Mouse (Mus musculus): ENCODE data around the gene Kmt5c. TPM values are rescaled to one million over a fixed set of nuclear protein-coding genes. Genes with fewer than 3 reads are reported as not detected.

Kmt5c gene
- total and polyA plus RNA-seq, 2 experiments from 2014 or later: 30.7 to 39.5 TPM

DNA sequence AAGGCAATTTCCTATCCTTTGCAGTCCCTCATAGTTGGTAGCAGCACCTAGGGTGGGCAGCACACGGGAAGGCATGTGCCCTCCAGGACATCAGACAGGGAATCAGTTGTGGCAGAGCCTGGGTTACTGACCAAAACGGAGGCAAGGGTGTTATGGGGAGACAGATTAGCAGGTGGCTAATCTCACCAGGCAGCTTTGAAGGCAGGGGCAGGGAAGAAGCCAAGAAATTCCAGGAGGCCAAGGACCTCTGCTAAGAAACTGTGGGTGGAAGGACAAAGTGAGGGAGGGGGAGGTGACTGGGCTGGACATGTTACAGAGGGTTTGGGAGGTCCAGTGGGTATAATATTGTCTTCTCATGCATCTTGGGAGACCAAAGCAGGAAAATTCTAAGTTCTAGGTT lies 3.4 kb downstream of the Kmt5c start:
- H3K9me3 ChIP-seq (ENCODE audit: low read length): no peaks in the 10 kb centered on the region
- no peak overlapping the region for H3K27ac ChIP-seq
- ATAC-seq (no peak), DNase-seq (ENCODE audit: low spot score) (no peak)
- H3K4me3 ChIP-seq (ENCODE audit: low read length): no peak overlapping the region
- H3K4me2 ChIP-seq (ENCODE audit: low read depth, low read length): no peak overlapping the region
- TF ChIP-seq CTCF (IDR thresholded peaks at IDR 0.05; ENCODE audit: low read depth): no peak
- H3K9ac ChIP-seq (replicated peaks; ENCODE audit: low read length): no peak overlapping the region
- peaks cover 22% of the 10 kb centered on the region for H3K4me1 ChIP-seq (ENCODE audit: insufficient read depth, low read length)
- 72% methylated on average over 2 of the region's 2 CpGs for WGBS
- no peaks in the 10 kb centered on the region for H3K27me3 ChIP-seq (ENCODE audit: insufficient read depth, low read length)
- no peaks in the 10 kb centered on the region for H3K36me3 ChIP-seq (ENCODE audit: insufficient read depth, low read length)

DNA sequence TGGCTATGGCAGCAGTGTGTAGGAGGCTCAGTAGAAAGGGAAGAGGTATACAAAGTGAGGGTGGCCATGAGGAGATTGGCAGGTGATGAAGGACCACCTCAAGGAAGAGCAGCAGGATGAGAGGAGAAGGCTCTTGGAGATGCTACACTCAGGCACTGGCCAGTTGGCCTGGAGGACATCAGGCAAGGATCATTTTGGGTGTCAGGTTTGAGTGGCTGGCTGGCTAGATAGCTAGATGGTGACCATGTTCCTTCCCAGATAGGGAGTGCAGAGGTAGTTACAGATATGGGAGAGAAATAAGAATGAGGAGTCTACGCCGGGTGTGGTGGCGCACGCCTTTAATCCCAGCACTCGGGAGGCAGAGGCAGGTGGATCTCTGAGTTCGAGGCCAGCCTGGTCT lies 5.0 kb downstream of the Kmt5c start:
- no peak overlapping the region for H3K4me2 ChIP-seq (ENCODE audit: low read depth, low read length)
- peaks cover 15% of the 10 kb centered on the region for H3K4me1 ChIP-seq (ENCODE audit: insufficient read depth, low read length)
- ATAC-seq: no peak
- 98% methylated on average over 6 of the region's 6 CpGs for WGBS
- no peak for TF ChIP-seq CTCF (IDR thresholded peaks at IDR 0.05; ENCODE audit: low read depth)
- H3K4me3 ChIP-seq (ENCODE audit: low read length): no peak overlapping the region
- no peak overlapping the region for H3K27ac ChIP-seq
- no peak for DNase-seq (ENCODE audit: low spot score)
- no peaks in the 10 kb centered on the region for H3K27me3 ChIP-seq (ENCODE audit: insufficient read depth, low read length)
- H3K9me3 ChIP-seq (ENCODE audit: low read length): no peaks in the 10 kb centered on the region
- H3K36me3 ChIP-seq (ENCODE audit: insufficient read depth, low read length): no peaks in the 10 kb centered on the region
- H3K9ac ChIP-seq (replicated peaks; ENCODE audit: low read length): no peak overlapping the region

DNA sequence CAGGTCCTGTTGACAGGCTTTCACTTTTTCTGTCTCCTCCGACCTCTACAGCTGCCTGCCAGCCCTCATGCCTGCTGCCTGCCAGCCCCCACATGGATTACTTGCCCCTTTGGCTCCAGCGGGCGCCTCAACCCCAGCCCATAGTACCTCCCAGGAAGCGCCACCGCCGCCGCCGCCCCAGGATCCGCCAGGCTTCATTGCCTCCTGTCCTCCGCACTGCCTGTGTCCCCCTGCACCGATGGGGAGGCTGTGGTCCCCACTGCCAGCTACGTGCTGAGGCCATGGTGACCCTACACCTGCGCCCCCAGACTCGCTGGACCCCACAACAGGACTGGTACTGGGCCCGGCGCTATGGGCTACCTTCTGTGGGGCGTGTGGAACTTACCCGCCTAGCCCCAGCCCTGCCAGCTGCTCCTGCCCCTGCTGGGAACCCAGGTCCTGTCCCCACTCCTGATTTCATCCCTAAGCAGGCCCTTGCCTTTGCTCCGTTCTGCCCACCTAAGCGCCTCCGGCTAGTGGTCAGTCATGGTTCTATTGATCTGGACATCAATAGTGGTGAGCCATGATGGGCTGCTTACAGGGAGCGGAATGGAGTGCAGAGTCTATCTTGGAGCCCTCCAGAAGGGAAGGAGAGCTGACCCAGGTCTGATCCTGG lies 6.5 kb downstream of the Kmt5c start:
- Histone ChIP-seq H3K27ac (no peak overlapping the region), H3K4me3 (ENCODE audit: low read length) (no peak overlapping the region), H3K4me2 (ENCODE audit: low read depth, low read length) (no peak overlapping the region), H3K9ac (replicated peaks; ENCODE audit: low read length) (no peak overlapping the region), H3K9me3 (ENCODE audit: low read length) (no peaks in the 10 kb centered on the region), H3K27me3 (ENCODE audit: insufficient read depth, low read length) (no peaks in the 10 kb centered on the region), H3K4me1 (ENCODE audit: insufficient read depth, low read length) (peaks cover 9% of the 10 kb centered on the region), H3K36me3 (ENCODE audit: insufficient read depth, low read length) (no peaks in the 10 kb centered on the region)
- WGBS: 81% methylated on average over 22 of the region's 22 CpGs
- DNase-seq (ENCODE audit: low spot score) (no peak), ATAC-seq (no peak)
- TF ChIP-seq CTCF (IDR thresholded peaks at IDR 0.05; ENCODE audit: low read depth): no peak

DNA sequence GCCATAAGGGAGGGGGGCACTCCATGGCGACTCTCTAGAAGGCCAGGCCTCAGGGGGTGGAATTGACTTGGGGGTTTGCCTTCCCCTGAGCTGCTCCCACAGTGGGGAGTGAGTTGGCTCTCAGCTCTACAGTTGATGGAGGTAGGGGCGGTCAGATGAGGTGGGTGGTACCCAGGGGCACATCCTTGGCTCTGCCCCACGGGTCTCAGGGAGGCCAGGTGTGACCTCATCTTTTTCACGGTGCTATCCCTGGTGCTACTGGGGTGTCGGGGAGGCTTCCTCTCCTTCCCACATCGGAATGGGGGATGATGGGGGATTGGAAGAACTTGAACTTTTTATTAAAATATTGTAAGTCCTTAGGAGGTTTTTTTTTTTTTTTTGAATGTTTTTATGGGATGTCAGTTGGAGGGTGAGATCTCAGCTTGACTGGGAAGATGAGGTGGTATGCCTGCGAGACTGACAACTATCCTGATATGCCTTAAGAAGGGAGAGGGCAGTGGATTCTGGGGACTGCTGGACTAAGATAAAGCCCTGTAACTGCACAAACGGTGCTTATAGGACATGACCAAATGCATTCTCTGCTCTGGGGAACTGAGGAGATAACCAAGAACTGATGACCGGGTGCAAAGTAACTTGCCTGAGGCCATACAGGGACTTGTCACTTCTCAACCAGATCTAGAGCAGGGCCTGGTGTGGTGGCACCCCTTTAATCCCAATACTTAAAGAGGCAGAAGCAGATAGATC lies 7.4 kb downstream of the Kmt5c start:
- DNase-seq (ENCODE audit: low spot score): no peak
- H3K4me3 ChIP-seq (ENCODE audit: low read length): no peak overlapping the region
- no peak overlapping the region for H3K27ac ChIP-seq
- H3K27me3 ChIP-seq (ENCODE audit: insufficient read depth, low read length): no peaks in the 10 kb centered on the region
- TF ChIP-seq CTCF (IDR thresholded peaks at IDR 0.05; ENCODE audit: low read depth): no peak
- WGBS: 73% methylated on average over 9 of the region's 9 CpGs
- H3K4me2 ChIP-seq (ENCODE audit: low read depth, low read length): no peak overlapping the region
- no peak for ATAC-seq
- H3K4me1 ChIP-seq (ENCODE audit: insufficient read depth, low read length): peaks cover 3% of the 10 kb centered on the region
- no peaks in the 10 kb centered on the region for H3K9me3 ChIP-seq (ENCODE audit: low read length)
- H3K36me3 ChIP-seq (ENCODE audit: insufficient read depth, low read length): no peaks in the 10 kb centered on the region
- no peak overlapping the region for H3K9ac ChIP-seq (replicated peaks; ENCODE audit: low read length)

DNA sequence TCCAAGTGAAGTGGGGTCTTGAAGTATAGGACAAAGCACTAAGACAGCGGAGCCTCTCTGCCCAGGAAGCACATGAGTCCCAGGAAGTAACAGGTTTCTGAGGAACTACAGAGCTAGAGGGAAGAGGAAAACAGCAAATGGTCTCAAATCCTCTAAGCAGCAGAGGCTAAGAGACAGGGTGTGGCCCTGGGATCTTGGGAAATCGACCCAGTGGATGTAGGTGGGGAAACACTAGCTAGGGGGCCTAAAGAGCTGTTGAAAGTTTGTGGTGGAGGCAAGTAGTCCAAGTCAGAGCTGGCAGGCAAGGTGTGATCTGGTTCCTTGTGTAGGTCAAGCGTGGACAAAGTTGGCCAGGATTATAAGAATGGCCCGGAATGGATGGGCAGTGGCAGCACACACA lies 8.4 kb downstream of the Kmt5c start:
- DNase-seq (ENCODE audit: low spot score) (no peak), ATAC-seq (no peak)
- H3K4me2 ChIP-seq (ENCODE audit: low read depth, low read length): no peak overlapping the region
- no peak overlapping the region for H3K9ac ChIP-seq (replicated peaks; ENCODE audit: low read length)
- H3K36me3 ChIP-seq (ENCODE audit: insufficient read depth, low read length): no peaks in the 10 kb centered on the region
- WGBS: 85% methylated on average over 4 of the region's 4 CpGs
- H3K9me3 ChIP-seq (ENCODE audit: low read length): no peaks in the 10 kb centered on the region
- TF ChIP-seq CTCF (IDR thresholded peaks at IDR 0.05; ENCODE audit: low read depth): no peak
- no peak overlapping the region for H3K27ac ChIP-seq
- no peaks in the 10 kb centered on the region for H3K27me3 ChIP-seq (ENCODE audit: insufficient read depth, low read length)
- no peak overlapping the region for H3K4me3 ChIP-seq (ENCODE audit: low read length)
- H3K4me1 ChIP-seq (ENCODE audit: insufficient read depth, low read length): peaks cover 6% of the 10 kb centered on the region

DNA sequence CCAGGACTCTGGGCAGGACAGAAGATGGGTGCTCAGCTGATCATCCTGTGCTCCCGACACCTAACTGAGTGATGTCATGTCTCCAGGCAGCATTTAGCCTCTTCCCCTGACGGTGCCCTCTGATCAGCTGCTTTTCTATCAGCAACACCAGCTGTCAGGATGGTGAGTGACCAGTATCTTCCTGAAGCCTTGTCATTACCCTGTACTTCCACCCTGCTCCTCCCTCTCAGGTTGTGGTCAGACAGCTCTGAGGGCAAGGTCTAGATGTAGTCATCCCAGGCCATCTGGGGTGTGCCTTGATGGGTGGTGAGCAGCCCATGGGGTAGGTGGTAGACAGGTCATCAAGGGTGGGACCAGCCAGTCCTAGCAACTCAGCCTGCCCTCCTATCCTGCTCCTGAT lies 9.3 kb downstream of the Kmt5c start:
- Histone ChIP-seq H3K36me3 (ENCODE audit: insufficient read depth, low read length) (no peaks in the 10 kb centered on the region), H3K27ac (no peak overlapping the region), H3K4me2 (ENCODE audit: low read depth, low read length) (no peak overlapping the region), H3K27me3 (ENCODE audit: insufficient read depth, low read length) (no peaks in the 10 kb centered on the region), H3K4me1 (ENCODE audit: insufficient read depth, low read length) (peaks cover 6% of the 10 kb centered on the region), H3K9ac (replicated peaks; ENCODE audit: low read length) (no peak overlapping the region), H3K9me3 (ENCODE audit: low read length) (no peaks in the 10 kb centered on the region), H3K4me3 (ENCODE audit: low read length) (no peak overlapping the region)
- no peak for DNase-seq (ENCODE audit: low spot score)
- no peak for TF ChIP-seq CTCF (IDR thresholded peaks at IDR 0.05; ENCODE audit: low read depth)
- 83% methylated on average over 2 of the region's 2 CpGs for WGBS
- no peak for ATAC-seq
